ENCODE assay signal across 18 mouse cellular contexts in genomic region chr17:21472032-21472652, GRCm38 (mm10). TPM values are rescaled to one million over a fixed set of nuclear protein-coding genes. Genes with fewer than 3 reads are reported as not detected.
DNase-seq lines count a peak whose midpoint lies in the region; ATAC-seq and TF ChIP-seq lines count a peak whose summit lies in the region.
"Had no signal": no experiment of that assay in that cellular context is flagged by ENCODE, and none has a peak within 500 bp of the region (broad histone marks: within the 10 kb centered on the region; RNA-seq: fewer than 3 reads in every experiment).

No protein-coding gene starts in this region.

- H3K9ac ChIP-seq in kidney, postnatal 0 days (ENCODE audit: low read depth, low read length) = no peak overlapping the region
- no peak overlapping the region for H3K9ac ChIP-seq in kidney, embryonic 14.5 days (ENCODE audit: low read depth, low read length)
- H3K9ac ChIP-seq in limb, embryonic 15.5 days = no peak overlapping the region
- H3K9ac ChIP-seq in midbrain, embryonic 15.5 days = no peak overlapping the region
- no peak overlapping the region for H3K9ac ChIP-seq in midbrain, embryonic 13.5 days (replicated peaks)
- H3K9ac ChIP-seq: forebrain, embryonic 13.5 days; limb, embryonic 13.5 days had no signal

- H3K4me1 ChIP-seq in kidney, postnatal 0 days (replicated peaks; ENCODE audit: insufficient read depth, low read length) = peaks cover 7% of the 10 kb centered on the region; the same call in 1 of the 2 replicates
- peaks cover 9% of the 10 kb centered on the region; the same call in 1 of the 2 replicates for H3K4me1 ChIP-seq in kidney, embryonic 14.5 days (ENCODE audit: control insufficient read depth, insufficient read depth, low read length)
- peaks cover 13% of the 10 kb centered on the region for H3K4me1 ChIP-seq in limb, embryonic 15.5 days
- no peaks in the 10 kb centered on the region for H3K4me1 ChIP-seq in midbrain, embryonic 15.5 days
- no peaks in the 10 kb centered on the region; the same call in 1 of the 2 replicates for H3K4me1 ChIP-seq in midbrain, embryonic 13.5 days (replicated peaks)

- peak; percentile 2 for DNase-seq in kidney, postnatal 0 days (ENCODE audit: low spot score)
- peak; percentile 50 for DNase-seq in CD4-positive helper T cell, adult 2 months (ENCODE audit: low read depth, low spot score)
- peak; percentile 21 for DNase-seq in c-Kit-positive CD71-positive TER-119-negative erythroid progenitor cells, embryonic 14.5 days (ENCODE audit: low read depth)
- DNase-seq in MN1 (ENCODE audit: low spot score) = no peak
- DNase-seq: cerebellum, adult 18-20 months; heart, postnatal 36 days; thymus, postnatal 14 days had no signal

- no peak overlapping the region for H3K4me2 ChIP-seq in kidney, postnatal 0 days (ENCODE audit: low read length)
- H3K4me2 ChIP-seq in kidney, embryonic 14.5 days (replicated peaks; ENCODE audit: low read depth, low read length) = no peak overlapping the region
- H3K4me2 ChIP-seq in limb, embryonic 15.5 days = no peak overlapping the region
- no peak overlapping the region for H3K4me2 ChIP-seq in midbrain, embryonic 15.5 days
- no peak overlapping the region for H3K4me2 ChIP-seq in midbrain, embryonic 13.5 days (replicated peaks)
- H3K4me2 ChIP-seq: forebrain, embryonic 13.5 days; heart, embryonic 11.5 days had no signal

- H3K36me3 ChIP-seq in kidney, postnatal 0 days (ENCODE audit: insufficient read depth, low read length) = no peaks in the 10 kb centered on the region
- H3K36me3 ChIP-seq in kidney, embryonic 14.5 days (ENCODE audit: control insufficient read depth, insufficient read depth, low read length) = no peaks in the 10 kb centered on the region
- no peaks in the 10 kb centered on the region for H3K36me3 ChIP-seq in limb, embryonic 15.5 days
- H3K36me3 ChIP-seq in midbrain, embryonic 15.5 days (replicated peaks) = no peaks in the 10 kb centered on the region
- H3K36me3 ChIP-seq in midbrain, embryonic 13.5 days = no peaks in the 10 kb centered on the region
- H3K36me3 ChIP-seq: limb, embryonic 13.5 days; midbrain, embryonic 10.5 days had no signal

- no peak for TF ChIP-seq CTCF in kidney, postnatal 0 days (IDR thresholded peaks at IDR 0.05; ENCODE audit: low read depth)

- no peaks in the 10 kb centered on the region for H3K9me3 ChIP-seq in kidney, postnatal 0 days (replicated peaks; ENCODE audit: low read length)
- H3K9me3 ChIP-seq in kidney, embryonic 14.5 days (ENCODE audit: control insufficient read depth, low read length) = no peaks in the 10 kb centered on the region
- no peaks in the 10 kb centered on the region for H3K9me3 ChIP-seq in limb, embryonic 15.5 days
- no peaks in the 10 kb centered on the region for H3K9me3 ChIP-seq in midbrain, embryonic 15.5 days
- H3K9me3 ChIP-seq in midbrain, embryonic 13.5 days = no peaks in the 10 kb centered on the region
- H3K9me3 ChIP-seq: forebrain, embryonic 13.5 days; limb, embryonic 13.5 days; midbrain, embryonic 10.5 days had no signal

- ATAC-seq in kidney, postnatal 0 days (replicated peaks; ENCODE audit: low FRiP score, low read depth) = no peak
- no peak for ATAC-seq in kidney, embryonic 14.5 days (ENCODE audit: low FRiP score, low TSS enrichment)
- ATAC-seq in limb, embryonic 15.5 days (ENCODE audit: insufficient number of reproducible peaks, low FRiP score, low TSS enrichment, low read depth) = no peak
- ATAC-seq in midbrain, embryonic 15.5 days (replicated peaks) = no peak
- no peak for ATAC-seq in midbrain, embryonic 13.5 days
- ATAC-seq: forebrain, embryonic 13.5 days; hindbrain, postnatal 0 days; Patski had no signal

- H3K27me3 ChIP-seq in kidney, postnatal 0 days (ENCODE audit: insufficient read depth, low read length) = no peaks in the 10 kb centered on the region
- no peaks in the 10 kb centered on the region for H3K27me3 ChIP-seq in kidney, embryonic 14.5 days (ENCODE audit: control insufficient read depth, insufficient read depth, low read length)
- H3K27me3 ChIP-seq in limb, embryonic 15.5 days = no peaks in the 10 kb centered on the region
- H3K27me3 ChIP-seq in midbrain, embryonic 15.5 days (replicated peaks) = no peaks in the 10 kb centered on the region
- H3K27me3 ChIP-seq in midbrain, embryonic 13.5 days = no peaks in the 10 kb centered on the region
- H3K27me3 ChIP-seq: forebrain, embryonic 13.5 days; limb, embryonic 13.5 days; Patski had no signal

- peak overlapping the region; percentile 89; the same call in 1 of the 2 replicates for H3K27ac ChIP-seq in kidney, postnatal 0 days
- H3K27ac ChIP-seq in kidney, embryonic 14.5 days (ENCODE audit: low read depth, low read length) = no peak overlapping the region
- peak overlapping the region; percentile 68; the same call in 1 of the 2 replicates for H3K27ac ChIP-seq in limb, embryonic 15.5 days
- no peak overlapping the region for H3K27ac ChIP-seq in midbrain, embryonic 15.5 days
- H3K27ac ChIP-seq in midbrain, embryonic 13.5 days = no peak overlapping the region
- H3K27ac ChIP-seq: forebrain, embryonic 13.5 days; hindbrain, postnatal 0 days; midbrain, embryonic 10.5 days; stomach, postnatal 0 days had no signal

- H3K4me3 ChIP-seq in kidney, postnatal 0 days (replicated peaks; ENCODE audit: low read depth, low read length) = no peak overlapping the region
- H3K4me3 ChIP-seq in kidney, embryonic 14.5 days (ENCODE audit: low read length) = no peak overlapping the region
- H3K4me3 ChIP-seq in limb, embryonic 15.5 days = no peak overlapping the region
- H3K4me3 ChIP-seq in midbrain, embryonic 15.5 days = no peak overlapping the region
- H3K4me3 ChIP-seq in midbrain, embryonic 13.5 days (replicated peaks) = no peak overlapping the region
- H3K4me3 ChIP-seq: forebrain, embryonic 13.5 days; limb, embryonic 13.5 days; midbrain, embryonic 10.5 days had no signal

- WGBS in kidney, postnatal 0 days = 60% methylated on average over 3 of the region's 3 CpGs
- 57% methylated on average over 3 of the region's 3 CpGs for WGBS in kidney, embryonic 14.5 days
- WGBS in limb, embryonic 15.5 days = 56% methylated on average over 3 of the region's 3 CpGs
- WGBS in midbrain, embryonic 15.5 days = 65% methylated on average over 3 of the region's 3 CpGs
- WGBS in midbrain, embryonic 13.5 days = 75% methylated on average over 3 of the region's 3 CpGs

RNA-seq across cellular contexts. Expression of gene Zfp53, which starts 16.7 kb away (rescaled TPM):
- 11.5 and 12.0 TPM in 2 replicates for polyA plus RNA-seq in kidney, postnatal 0 days (2015; fragmentation: Nextera tagmentation; extraction: Ambion mirVana)
- polyA plus RNA-seq in kidney, embryonic 14.5 days (2014; fragmentation: Nextera tagmentation; extraction: Ambion mirVana) = 9.4 and 14.1 TPM in 2 replicates
- polyA plus RNA-seq in limb, embryonic 15.5 days (2015; fragmentation: Nextera tagmentation; extraction: Ambion mirVana) = 10.6 and 11.4 TPM in 2 replicates
- 10.5 and 11.1 TPM in 2 replicates for polyA plus RNA-seq in midbrain, embryonic 15.5 days (2015; fragmentation: Nextera tagmentation; extraction: Ambion mirVana)
- polyA plus RNA-seq in midbrain, embryonic 13.5 days (2015; fragmentation: Nextera tagmentation; extraction: Ambion mirVana) = 9.5 and 11.1 TPM in 2 replicates

RNA-seq across cellular contexts. Expression of gene Zfp51, which starts 22.0 kb away (rescaled TPM):
- 14.1 and 14.7 TPM in 2 replicates for polyA plus RNA-seq in kidney, postnatal 0 days (2015; fragmentation: Nextera tagmentation; extraction: Ambion mirVana)
- polyA plus RNA-seq in kidney, embryonic 14.5 days (2014; fragmentation: Nextera tagmentation; extraction: Ambion mirVana) = 17.0 and 17.5 TPM in 2 replicates
- 14.6 and 15.6 TPM in 2 replicates for polyA plus RNA-seq in limb, embryonic 15.5 days (2015; fragmentation: Nextera tagmentation; extraction: Ambion mirVana)
- 14.0 and 14.1 TPM in 2 replicates for polyA plus RNA-seq in midbrain, embryonic 15.5 days (2015; fragmentation: Nextera tagmentation; extraction: Ambion mirVana)
- 16.1 and 16.4 TPM in 2 replicates for polyA plus RNA-seq in midbrain, embryonic 13.5 days (2015; fragmentation: Nextera tagmentation; extraction: Ambion mirVana)

RNA-seq across cellular contexts. Expression of gene Zfp54, which starts 49.1 kb away (rescaled TPM):
- 6.6 and 6.8 TPM in 2 replicates for polyA plus RNA-seq in kidney, postnatal 0 days (2015; fragmentation: Nextera tagmentation; extraction: Ambion mirVana)
- 5.8 and 6.9 TPM in 2 replicates for polyA plus RNA-seq in kidney, embryonic 14.5 days (2014; fragmentation: Nextera tagmentation; extraction: Ambion mirVana)
- 5.3 and 6.0 TPM in 2 replicates for polyA plus RNA-seq in limb, embryonic 15.5 days (2015; fragmentation: Nextera tagmentation; extraction: Ambion mirVana)
- 6.0 and 6.1 TPM in 2 replicates for polyA plus RNA-seq in midbrain, embryonic 15.5 days (2015; fragmentation: Nextera tagmentation; extraction: Ambion mirVana)
- 3.5 and 4.8 TPM in 2 replicates for polyA plus RNA-seq in midbrain, embryonic 13.5 days (2015; fragmentation: Nextera tagmentation; extraction: Ambion mirVana)

Comparison
In these comparisons a context has a peak if more than half of its experiments do, and no peak if none do; other contexts are left out.
1. H3K27ac ChIP-seq: peak in kidney, postnatal 0 days (single experiment) and limb, embryonic 15.5 days (single experiment); none in kidney, embryonic 14.5 days (single experiment), midbrain, embryonic 15.5 days (single experiment) and midbrain, embryonic 13.5 days (single experiment).